Mouse (Mus musculus) spleen, adult 2 months (tissue): ENCODE data around the gene L3mbtl3.

Source experiments
- CTCF ChIP-seq: fragments of 200-500 bp; IDR thresholded peaks from 2 replicates; pipeline ENCODE4 v1.5.1; 2011; ENCODE audit warnings: mild to moderate bottlenecking, inconsistent platforms; ENCODE audit not compliant: insufficient read depth, insufficient read length, insufficient replicate concordance; ENCODE audit errors: extremely low read depth
- POLR2A ChIP-seq: fragments of 200-500 bp; IDR thresholded peaks from 2 replicates; pipeline ENCODE4 v1.6.1; 2011; ENCODE audit warnings: low read depth, low read length, inconsistent platforms

GRCm38 (mm10) chr10:26228187-26228586 is 147.6 kb downstream of the L3mbtl3 start:
- TF ChIP-seq CTCF = no peak
- TF ChIP-seq POLR2A = no peak
